In the genomic region with DNA sequence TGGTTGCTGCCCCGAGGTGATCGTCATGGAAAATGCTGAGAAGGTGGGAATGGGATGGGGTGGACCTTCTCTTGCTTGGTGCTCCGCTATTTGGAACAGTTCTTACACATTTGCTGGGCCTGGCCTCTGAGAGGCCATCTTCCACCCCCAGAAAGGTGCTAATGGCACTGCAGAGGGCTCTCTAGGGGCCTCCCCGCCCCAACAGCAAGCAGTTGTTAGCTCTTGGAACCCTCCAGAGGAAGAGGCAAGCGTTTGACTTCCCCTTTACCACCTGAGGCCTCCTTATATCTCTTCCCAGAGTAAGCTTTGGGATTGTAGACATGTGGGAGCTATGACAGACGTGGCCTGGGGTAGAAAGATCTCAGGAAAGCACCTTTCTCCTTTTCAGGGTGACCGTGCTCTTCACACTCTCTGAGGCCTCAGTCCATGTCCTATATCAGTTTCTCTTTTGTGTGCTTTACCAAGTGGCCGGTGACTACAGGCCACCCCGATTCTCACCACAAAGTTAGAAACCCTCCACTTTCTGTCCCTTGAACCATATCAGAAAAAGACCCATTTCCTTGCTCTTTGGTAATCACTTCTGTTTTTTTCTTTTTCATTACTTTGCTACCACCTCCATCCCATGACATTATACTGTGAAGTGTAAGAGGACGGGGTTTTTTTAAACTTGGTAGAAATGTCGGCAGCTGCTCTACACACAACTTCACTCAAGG, we compare ENCODE assay signal across 30 mouse cellular contexts. TPM values are rescaled to one million over a fixed set of nuclear protein-coding genes. Genes with fewer than 3 reads are reported as not detected.
DNase-seq lines count a peak whose midpoint lies in the region; TF ChIP-seq lines count a peak whose summit lies in the region.
"Had no signal": no experiment of that assay in that cellular context is flagged by ENCODE, and none has a peak within 500 bp of the region (broad histone marks: within the 10 kb centered on the region; RNA-seq: fewer than 3 reads in every experiment).

No protein-coding gene starts in this region.

- no peak overlapping the region for H3K4me3 ChIP-seq in spleen, adult 2 months (ENCODE audit: extremely low read depth, insufficient read depth, insufficient read length)
- H3K4me3 ChIP-seq in CH12.LX (replicated peaks in 1 of 3; ENCODE audit: low read depth in 2 of 3, low read length in 2 of 3, poor library complexity in 1 of 3): no peak overlapping the region
- no peak overlapping the region for H3K4me3 ChIP-seq in lung, adult 2 months (replicated peaks; ENCODE audit: extremely low read depth, low read depth, low read length)
- H3K4me3 ChIP-seq: embryonic facial prominence, embryonic 10.5 days; embryonic facial prominence, embryonic 13.5 days; erythroblast, embryonic 14.5 days; forebrain, embryonic 12.5 days; forebrain, embryonic 15.5 days; heart, adult 2 months; heart, embryonic 15.5 days had no signal

- no peaks in the 10 kb centered on the region for H3K27me3 ChIP-seq in spleen, adult 2 months (ENCODE audit: control insufficient read depth, insufficient read depth, low read length)
- H3K27me3 ChIP-seq in CH12.LX (replicated peaks): no peaks in the 10 kb centered on the region
- H3K27me3 ChIP-seq: embryonic facial prominence, embryonic 13.5 days; forebrain, embryonic 12.5 days; forebrain, embryonic 15.5 days; heart, embryonic 15.5 days had no signal

- H3K4me2 ChIP-seq in CH12.LX (ENCODE audit: insufficient read depth, low read depth, poor library complexity, severe bottlenecking): peak overlapping the region; percentile 22; the same call in 1 of the 2 replicates
- H3K4me2 ChIP-seq: embryonic facial prominence, embryonic 13.5 days; forebrain, embryonic 12.5 days; forebrain, embryonic 15.5 days; heart, embryonic 11.5 days; heart, embryonic 15.5 days; hindbrain, embryonic 14.5 days had no signal

- no peaks in the 10 kb centered on the region for H3K9me3 ChIP-seq in CH12.LX (replicated peaks; ENCODE audit: low read length)
- H3K9me3 ChIP-seq: embryonic facial prominence, embryonic 10.5 days; embryonic facial prominence, embryonic 13.5 days; forebrain, embryonic 12.5 days; forebrain, embryonic 15.5 days; heart, embryonic 15.5 days had no signal

- TF ChIP-seq CTCF in spleen, adult 2 months (IDR thresholded peaks at IDR 0.05; ENCODE audit: extremely low read depth, insufficient read depth, insufficient read length, insufficient replicate concordance): no peak
- no peak for TF ChIP-seq CTCF in CH12.LX (conservative IDR thresholded peaks at IDR 0.05 in 1 of 2, IDR thresholded peaks at IDR 0.05 in 1 of 2; ENCODE audit: low read depth in 2 of 2, low read length in 2 of 2)
- no peak for TF ChIP-seq CTCF in lung, adult 2 months (IDR thresholded peaks at IDR 0.05; ENCODE audit: insufficient read depth, low read length)

- H3K4me1 ChIP-seq in spleen, adult 2 months (ENCODE audit: control insufficient read depth, insufficient read depth, insufficient read length): peaks cover 11% of the 10 kb centered on the region; the same call in 1 of the 2 replicates
- H3K4me1 ChIP-seq in CH12.LX (ENCODE audit: control insufficient read depth in 1 of 2, insufficient read depth in 2 of 2): peaks cover 4 to 30% of the 10 kb centered on the region in 2 experiments; a peak in 3 of 4 replicates
- no peaks in the 10 kb centered on the region for H3K4me1 ChIP-seq in lung, adult 2 months (ENCODE audit: control insufficient read depth, insufficient read depth, low read length)
- H3K4me1 ChIP-seq: embryonic facial prominence, embryonic 10.5 days; embryonic facial prominence, embryonic 13.5 days; forebrain, embryonic 12.5 days; forebrain, embryonic 15.5 days; heart, embryonic 15.5 days had no signal

- in situ Hi-C loops in CH12.LX (cut with MboI; ENCODE audit: low pct_ligation_motif_present, low pct_unique_long_range_greater_than_20kb, low sequenced_read_pairs): loop anchor here (25.0 kb wide), 1 partner anchor 183 kb away; a partner anchor contains a TSS

- no peaks in the 10 kb centered on the region for H3K79me2 ChIP-seq in CH12.LX (replicated peaks; ENCODE audit: control insufficient read depth, extremely low read depth, insufficient read depth, poor library complexity, severe bottlenecking)

- peak; percentile 12 to 47 for DNase-seq in spleen, adult 2 months (ENCODE audit: low read depth in 1 of 2, low spot score in 2 of 2)
- no peak for DNase-seq in spleen, postnatal 4 days (ENCODE audit: low spot score in 2 of 2)
- peak; percentile 45 for DNase-seq in CH12.LX (ENCODE audit: extremely low read depth)
- peak; percentile 59 for DNase-seq in spleen, postnatal 36 days (ENCODE audit: low spot score in 2 of 2)
- no peak for DNase-seq in kidney, adult 9 months
- DNase-seq in lung, adult 2 months: no peak
- DNase-seq: adrenal gland, adult 2 months; adrenal gland, postnatal 14 days; cerebellum, adult 11-12 months; cerebellum, adult 8-10 months; cerebellum, postnatal 10 days; cerebellum, postnatal 36 days; embryo, embryonic 11 days; gastrocnemius, postnatal 10 days; gastrocnemius, postnatal 36 days; heart, adult 2 months; heart, postnatal 10 days; heart, postnatal 4 days had no signal

- peak overlapping the region; percentile 82 for H3K27ac ChIP-seq in spleen, adult 2 months (ENCODE audit: insufficient read depth, low read length)
- H3K27ac ChIP-seq in CH12.LX (ENCODE audit: insufficient read depth, low read depth): no peak overlapping the region
- H3K27ac ChIP-seq: embryonic facial prominence, embryonic 10.5 days; embryonic facial prominence, embryonic 13.5 days; forebrain, embryonic 12.5 days; forebrain, embryonic 15.5 days; heart, adult 2 months; heart, embryonic 15.5 days; hindbrain, embryonic 14.5 days; hindbrain, postnatal 0 days had no signal

- peaks cover 13% of the 10 kb centered on the region for H3K36me3 ChIP-seq in spleen, adult 2 months (ENCODE audit: control insufficient read depth, insufficient read depth, low read length)
- H3K36me3 ChIP-seq in CH12.LX (replicated peaks in 1 of 2; ENCODE audit: control insufficient read depth in 1 of 2, insufficient read depth in 1 of 2, low read length in 1 of 2): peaks cover 3 to 34% of the 10 kb centered on the region in 2 experiments

- dilution Hi-C loops in CH12.LX (cut with MboI; ENCODE audit: extremely low pct_ligation_motif_present, extremely low pct_unique_long_range_greater_than_20kb, low sequenced_read_pairs): no loop called here

- TF ChIP-seq EP300 in CH12.LX (IDR thresholded peaks at IDR 0.05; ENCODE audit: low read length): no peak

- 58% methylated on average over 11 of the region's 11 CpGs for WGBS in spleen, adult 2 months
- WGBS in lung, adult 2 months: 84% methylated on average over 11 of the region's 11 CpGs

- TF ChIP-seq RAD21 in CH12.LX (IDR thresholded peaks at IDR 0.05; ENCODE audit: low read depth, low read length): no peak; the same call in 1 of the 2 replicates

- H3K9ac ChIP-seq in CH12.LX (ENCODE audit: insufficient read depth, low read depth): 0 out of 2 replicates have a peak overlapping the region, but pooled peaks have one; percentile 1
- H3K9ac ChIP-seq: embryonic facial prominence, embryonic 13.5 days; forebrain, embryonic 12.5 days; forebrain, embryonic 15.5 days; heart, embryonic 15.5 days; hindbrain, embryonic 14.5 days had no signal

- no peak for TF ChIP-seq POLR2A in spleen, adult 2 months (IDR thresholded peaks at IDR 0.05; ENCODE audit: low read depth, low read length)
- TF ChIP-seq POLR2A in CH12.LX (IDR thresholded peaks at IDR 0.05; ENCODE audit: low read depth, low read length): no peak
- no peak for TF ChIP-seq POLR2A in lung, adult 2 months (IDR thresholded peaks at IDR 0.05; ENCODE audit: borderline replicate concordance, extremely low read depth, low read depth, low read length)

TF ChIP-seq in CH12.LX, 34 proteins besides CTCF, POLR2A, EP300 and RAD21:
- no peak for TF ChIP-seq USF1 (IDR thresholded peaks at IDR 0.05; ENCODE audit: low read depth, low read length)
- TF ChIP-seq PAX5 (IDR thresholded peaks at IDR 0.05; ENCODE audit: low read length): no peak
- TF ChIP-seq TCF12 (IDR thresholded peaks at IDR 0.05; ENCODE audit: low read depth, low read length): no peak
- no peak for TF ChIP-seq NRF1 (IDR thresholded peaks at IDR 0.05; ENCODE audit: low read depth, low read length)
- TF ChIP-seq UBTF (IDR thresholded peaks at IDR 0.05; ENCODE audit: low read depth, low read length): no peak
TF ChIP-seq in CH12.LX: peak in this region for 0.

RNA-seq across cellular contexts. Expression of a gene that starts 21.0 kb away (rescaled TPM):
- 0.57 and 0.90 TPM in 2 replicates for polyA plus RNA-seq in spleen, adult 2 months (2012; rRNA removed)
- 0.08 TPM in 2 replicates for total RNA-seq in CH12.LX (2012; rRNA removed)
- total RNA-seq in CH12.LX (2014; rRNA removed): not detected in 2 replicates
- not detected in 2 replicates for polyA plus RNA-seq in CH12.LX (2012; ENCODE audit: insufficient read length, low read depth)
- polyA plus RNA-seq in lung, adult 2 months (2012; rRNA removed): 0.51 and 7.1 TPM in 2 replicates
- total RNA-seq: adrenal gland, adult 2 months; adrenal gland, postnatal 14 days; gastrocnemius, adult 18-20 months; granulocyte monocyte progenitor cell, adult 5-6 weeks; MEL had no signal
- polyA plus RNA-seq: erythroblast, embryonic 14.5 days had no signal

Comparison
In these comparisons a context has a peak if more than half of its experiments do, and no peak if none do; other contexts are left out.
1. DNase-seq: peak in spleen, adult 2 months (2 of 2), CH12.LX (single experiment) and spleen, postnatal 36 days (2 of 2); none in spleen, postnatal 4 days (0 of 2), kidney, adult 9 months (single experiment) and lung, adult 2 months (single experiment).